Mouse (Mus musculus) ovary, adult 18-20 months (tissue): ENCODE results near the gene Hspa1a.

ENCODE experiments used
- DNase-seq: peaks from one replicate; pipeline ENCODE4 v3.0.0; 2022; ENCODE audit warnings: low spot score, mixed read lengths

The Hspa1a gene

DNA sequence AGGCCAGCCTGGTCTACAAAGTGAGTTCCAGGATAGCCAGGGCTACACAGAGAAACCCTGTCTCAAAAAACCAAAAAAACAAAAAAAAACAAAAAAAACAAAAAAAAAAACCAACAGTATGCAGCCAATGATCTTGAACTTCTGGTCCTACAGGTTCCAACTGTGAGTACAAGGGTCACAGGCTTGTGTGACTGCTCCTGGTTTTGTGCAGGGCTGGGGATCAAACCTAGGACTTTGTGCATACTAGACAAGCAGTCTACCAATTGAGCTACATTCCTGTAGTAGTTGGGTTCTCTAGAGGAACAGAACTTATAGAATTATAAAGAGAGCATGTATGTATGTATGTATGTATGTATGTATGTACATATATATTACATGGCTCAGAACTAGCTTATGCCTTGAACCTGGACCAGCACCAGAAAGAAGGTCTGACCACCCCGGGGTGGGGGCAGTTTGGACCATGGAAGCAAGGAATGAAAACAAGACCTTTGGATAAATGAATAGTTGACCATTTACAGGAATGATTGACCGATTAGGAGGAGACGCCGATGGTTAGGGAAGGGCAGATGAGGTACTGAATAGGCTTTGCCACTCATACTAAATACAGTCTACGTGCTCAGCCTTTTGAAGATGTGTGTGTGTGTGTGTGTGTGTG lies 25.3 kb downstream of the Hspa1a start:
- DNase-seq: no peak

DNA sequence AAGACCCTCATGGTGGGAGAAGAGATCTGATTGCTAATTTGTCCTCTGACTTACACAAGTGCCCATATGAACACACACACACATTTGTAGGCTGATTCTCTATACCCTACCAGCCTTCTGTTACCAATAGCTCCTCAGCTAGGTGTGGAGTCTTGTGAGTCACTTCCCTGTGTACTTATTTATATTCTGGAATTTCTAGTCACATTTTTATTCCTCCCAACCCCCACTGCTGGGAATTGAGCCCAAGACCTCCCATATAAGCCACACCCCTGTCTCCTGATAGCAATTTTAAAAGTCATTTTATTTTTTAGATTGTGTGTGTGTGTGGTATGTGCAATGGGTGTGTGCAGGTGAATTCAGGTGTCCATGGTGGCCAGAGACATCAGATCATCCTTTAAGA lies 27.6 kb downstream of the Hspa1a start:
- DNase-seq: no peak

DNA sequence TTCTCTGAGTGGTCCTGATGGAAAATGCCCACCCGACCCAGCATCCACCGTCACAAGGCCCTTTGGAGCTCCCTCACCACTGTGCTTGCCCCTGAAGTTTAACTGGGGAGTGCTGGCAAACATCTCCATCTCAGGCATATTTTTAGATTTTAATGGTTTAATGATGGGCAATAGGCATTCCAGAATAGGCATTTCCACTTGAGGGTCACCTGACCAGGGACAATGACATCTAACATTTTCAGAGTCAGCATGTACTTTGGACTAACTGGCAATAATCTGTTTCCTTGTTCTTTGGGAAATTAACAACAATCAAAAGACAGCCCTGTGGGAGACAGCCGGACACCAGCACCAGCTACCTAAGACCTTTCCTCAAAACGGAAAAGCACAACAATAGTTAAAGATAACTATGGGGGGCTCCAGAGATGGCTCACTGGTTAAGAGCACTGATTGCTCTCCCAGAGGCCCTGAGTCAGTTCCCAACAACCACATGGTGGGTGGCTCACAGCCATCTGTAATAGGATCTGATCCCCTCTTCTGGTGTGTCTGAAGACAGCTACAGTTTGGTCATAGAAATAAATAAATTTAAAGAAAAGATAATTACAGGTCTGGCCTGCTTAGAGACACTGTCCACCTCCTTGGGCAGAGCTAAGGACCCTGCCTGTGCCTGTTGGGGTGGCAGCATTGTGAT lies 28.7 kb downstream of the Hspa1a start:
- no peak for DNase-seq

DNA sequence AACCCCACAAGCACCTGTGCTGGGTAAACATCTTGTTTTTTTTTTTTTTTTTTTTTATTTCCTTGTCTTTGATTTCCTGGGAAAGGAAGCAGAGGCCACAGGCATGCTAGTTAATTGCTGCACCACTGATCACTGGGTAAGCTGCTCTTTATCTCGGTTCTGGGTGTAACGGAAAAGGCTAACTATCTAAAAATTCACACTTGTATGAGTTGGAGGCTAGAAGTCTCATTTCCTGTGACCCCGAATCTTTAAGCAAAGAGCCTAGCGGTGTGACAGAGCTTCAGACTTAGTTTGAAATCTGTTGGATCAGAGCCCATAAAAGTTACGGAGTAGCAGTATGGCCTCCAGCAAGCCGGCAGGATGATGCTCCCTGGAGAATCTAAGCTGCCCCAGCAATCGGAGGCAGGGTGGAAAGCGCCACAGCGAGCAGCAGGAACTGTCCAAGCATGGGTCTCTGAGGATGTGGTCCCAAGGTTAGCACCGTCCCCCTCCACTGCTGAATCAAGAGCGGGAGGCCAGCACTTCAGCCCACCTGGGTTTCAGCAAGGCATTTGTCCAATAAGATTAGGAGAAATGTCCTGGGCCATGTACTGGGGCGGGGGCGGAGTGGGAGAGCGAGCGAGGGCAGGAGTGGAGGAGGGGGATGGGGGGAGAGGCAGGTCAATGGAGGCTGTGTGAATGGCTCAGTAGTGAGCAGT lies 30.5 kb downstream of the Hspa1a start:
- DNase-seq: no peak

DNA sequence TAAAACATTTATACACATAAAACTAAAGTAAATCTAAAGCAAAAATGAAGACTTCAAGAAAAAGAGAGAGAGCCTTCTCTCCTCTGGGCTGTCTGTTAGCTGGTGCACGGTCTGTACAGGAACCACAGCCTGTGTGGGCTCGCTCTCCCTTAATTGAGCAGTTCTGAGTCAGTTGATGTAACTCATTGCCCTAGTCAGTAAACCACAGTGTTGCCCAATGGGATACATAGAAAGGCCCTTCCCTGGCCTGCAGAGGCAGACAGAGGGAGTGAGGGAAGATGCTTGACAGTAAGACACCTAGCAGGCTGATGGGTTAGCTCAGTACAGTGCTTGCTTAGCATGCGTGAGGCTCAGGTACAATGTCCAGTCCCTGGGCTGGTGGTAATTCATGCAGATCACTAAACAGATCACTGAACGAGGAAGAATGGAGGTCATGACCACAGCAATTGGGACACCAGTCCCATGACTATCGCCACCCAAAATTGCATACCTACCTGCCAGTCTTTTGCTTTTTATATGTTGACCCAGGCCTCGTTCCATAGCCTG lies 33.9 kb downstream of the Hspa1a start:
- no peak for DNase-seq

DNA sequence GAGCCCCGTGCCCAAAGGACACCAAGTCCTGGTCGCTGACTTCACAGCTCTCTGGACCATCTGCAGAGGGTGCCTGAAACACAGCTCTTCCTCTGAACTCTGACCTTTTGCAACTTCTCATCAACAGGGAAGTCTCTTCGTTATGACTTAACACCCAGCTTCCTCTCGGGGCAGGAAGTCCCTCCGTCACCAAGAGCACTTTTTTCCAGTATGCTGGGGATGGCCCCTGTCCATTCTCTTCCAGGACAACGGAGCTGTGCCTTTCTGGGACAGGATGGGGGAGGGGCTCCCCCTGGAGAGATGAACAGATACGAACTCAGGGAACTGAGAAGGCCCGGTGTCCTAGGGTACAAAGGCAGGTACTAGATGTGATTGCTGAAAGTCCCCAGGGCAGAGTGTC lies 37.1 kb downstream of the Hspa1a start:
- no peak for DNase-seq

DNA sequence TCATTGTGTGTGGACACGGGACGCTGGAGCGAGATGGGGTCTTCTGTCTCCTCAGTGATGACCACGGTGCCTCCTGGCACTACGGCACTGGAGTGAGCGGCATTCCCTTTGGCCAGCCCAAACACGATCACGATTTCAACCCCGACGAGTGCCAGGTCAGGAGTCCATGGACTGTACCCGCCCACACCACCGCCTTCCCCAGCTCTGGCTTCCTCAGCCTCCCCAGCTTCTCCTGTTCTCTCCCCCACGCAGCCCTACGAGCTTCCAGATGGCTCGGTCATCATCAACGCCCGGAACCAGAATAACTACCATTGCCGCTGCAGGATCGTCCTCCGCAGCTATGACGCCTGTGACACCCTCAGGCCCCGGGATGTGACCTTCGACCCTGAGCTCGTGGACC lies 37.9 kb downstream of the Hspa1a start:
- no peak for DNase-seq

DNA sequence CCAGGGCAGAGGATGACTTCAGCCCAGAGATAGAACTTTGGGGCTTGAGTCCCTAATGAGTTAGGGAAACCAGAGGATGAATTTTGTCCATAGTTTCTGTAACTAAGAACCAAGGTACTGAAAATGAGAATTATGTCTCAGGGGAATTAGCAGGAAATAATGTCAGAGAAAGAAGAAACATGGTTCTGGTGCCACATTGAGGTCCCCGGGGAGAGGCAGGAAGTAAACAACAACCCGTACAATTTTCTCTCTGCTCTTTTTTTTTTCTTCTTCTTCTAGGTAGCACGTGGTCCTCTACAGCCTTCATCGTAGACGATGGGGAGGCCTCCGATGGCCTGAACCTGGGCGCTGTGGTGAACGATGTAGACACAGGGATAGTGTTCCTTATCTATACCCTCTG lies 39.7 kb downstream of the Hspa1a start:
- DNase-seq: no peak

DNA sequence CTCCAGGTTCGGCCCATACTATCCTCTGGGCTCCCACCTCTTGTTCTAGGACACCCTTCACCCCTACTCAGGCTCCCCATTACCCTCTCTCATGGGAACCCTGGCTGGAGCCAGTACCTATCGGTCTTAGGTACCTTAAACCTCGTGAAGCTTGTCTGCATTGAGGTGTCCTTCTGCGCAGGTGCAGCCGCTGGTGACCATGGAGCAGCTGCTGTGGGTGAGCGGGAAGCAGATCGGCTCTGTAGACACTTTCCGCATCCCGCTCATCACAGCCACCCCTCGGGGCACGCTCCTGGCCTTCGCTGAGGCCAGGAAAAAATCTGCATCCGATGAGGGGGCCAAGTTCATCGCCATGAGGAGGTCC lies 40.2 kb downstream of the Hspa1a start:
- DNase-seq: no peak

DNA sequence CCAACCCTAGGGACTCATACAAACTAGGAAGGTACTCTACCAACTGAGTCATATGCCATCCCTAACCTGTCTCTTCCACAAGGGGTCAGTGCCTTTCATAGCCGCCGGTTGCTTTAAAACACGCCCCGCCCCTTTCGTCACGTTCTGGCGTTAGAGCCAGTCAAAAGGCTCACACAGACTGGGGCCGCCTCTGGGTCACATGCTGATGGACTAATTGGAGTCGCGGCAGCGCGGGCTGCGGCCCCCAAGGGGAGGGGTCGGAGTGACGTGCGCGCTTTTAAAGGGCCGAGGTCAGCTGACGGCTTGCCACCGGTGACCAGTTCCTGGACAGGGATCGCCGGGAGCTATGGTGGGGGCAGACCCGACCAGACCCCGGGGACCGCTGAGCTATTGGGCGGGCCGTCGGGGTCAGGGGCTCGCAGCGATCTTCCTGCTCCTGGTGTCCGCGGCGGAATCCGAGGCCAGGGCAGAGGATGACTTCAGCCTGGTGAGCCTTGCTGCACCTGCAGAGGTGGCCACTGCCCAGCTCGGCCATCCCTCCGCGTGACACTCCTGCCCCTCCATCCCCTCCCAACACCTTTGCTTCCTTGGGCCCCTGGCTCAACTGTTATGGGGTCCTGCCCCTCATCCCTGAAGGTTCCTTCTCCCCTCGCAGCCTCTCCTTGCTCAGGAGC lies 40.8 kb downstream of the Hspa1a start, which contains the start of gene Neu1:
Neu1 (plus strand) TSS at position 193 of the 674 bp plus-strand sequence.
- peak; percentile 97 for DNase-seq

DNA sequence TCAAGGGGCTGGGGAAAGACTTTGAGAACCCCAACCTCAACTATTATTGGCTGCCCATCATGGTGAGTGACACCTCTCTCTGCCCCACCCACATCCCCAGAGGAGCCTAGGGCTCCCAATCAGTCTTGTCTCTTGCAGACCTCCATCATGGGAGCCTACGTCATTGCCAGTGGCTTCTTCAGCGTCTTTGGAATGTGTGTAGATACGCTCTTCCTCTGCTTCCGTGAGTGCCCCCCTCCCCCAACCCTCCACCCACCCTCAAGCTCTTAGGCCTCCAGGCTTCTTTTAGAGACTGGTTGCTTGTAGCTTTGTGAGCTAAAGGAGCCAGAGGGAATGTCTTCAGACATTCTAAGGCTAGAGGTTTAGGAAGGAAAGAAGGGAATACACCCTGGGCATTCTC lies 43.1 kb downstream of the Hspa1a start:
- DNase-seq: no peak

DNA sequence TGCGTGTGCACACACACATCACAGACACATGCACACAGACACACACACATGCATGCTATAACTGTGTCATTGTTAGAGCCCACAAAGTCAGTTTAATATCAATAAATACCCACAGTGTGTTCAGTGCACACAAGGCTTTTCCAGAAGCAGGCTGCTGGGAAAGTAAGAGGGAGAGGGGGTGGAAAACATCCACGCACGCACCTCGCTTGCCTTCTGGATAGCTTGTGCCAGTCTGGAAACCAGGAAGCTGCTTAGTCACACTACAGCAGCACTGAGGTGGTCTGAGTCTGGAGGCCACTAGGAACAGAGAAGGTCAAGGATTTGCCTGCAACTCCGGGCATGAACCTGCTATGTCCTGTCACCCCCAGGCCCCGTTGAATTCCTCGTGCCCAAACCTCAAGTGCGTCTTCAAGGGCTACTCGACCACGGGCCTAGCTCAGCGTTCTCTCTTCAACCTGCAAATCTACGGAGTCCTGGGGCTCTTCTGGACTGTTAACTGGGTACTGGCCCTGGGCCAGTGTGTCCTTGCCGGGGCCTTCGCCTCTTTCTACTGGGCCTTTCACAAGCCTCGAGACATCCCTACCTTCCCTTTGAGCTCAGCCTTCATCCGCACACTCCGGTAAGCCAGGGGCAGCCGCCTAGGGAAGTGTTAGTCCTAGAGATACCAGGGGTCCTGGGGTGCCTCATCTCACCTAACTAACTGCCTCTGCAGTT lies 44.5 kb downstream of the Hspa1a start:
- DNase-seq: no peak

DNA sequence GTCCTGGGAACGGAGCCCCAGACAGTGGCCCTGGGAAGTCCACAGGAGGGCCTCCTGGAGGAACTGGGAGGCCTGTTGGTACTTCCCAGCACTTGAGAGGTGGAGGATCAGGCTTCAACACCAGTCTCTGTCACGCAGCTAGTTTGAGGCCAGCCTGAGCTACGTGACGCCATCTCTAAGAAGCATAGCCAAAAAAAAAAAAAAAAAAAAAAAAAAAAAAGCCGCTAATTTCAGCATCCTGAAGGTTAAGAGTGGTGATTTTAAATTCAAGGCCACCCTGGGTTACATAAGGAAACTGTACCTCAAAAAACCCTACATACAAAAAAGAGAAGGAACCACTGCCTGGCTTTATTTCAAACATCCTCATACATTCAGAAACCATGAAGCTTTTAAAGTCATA lies 47.7 kb downstream of the Hspa1a start:
- no peak for DNase-seq

DNA sequence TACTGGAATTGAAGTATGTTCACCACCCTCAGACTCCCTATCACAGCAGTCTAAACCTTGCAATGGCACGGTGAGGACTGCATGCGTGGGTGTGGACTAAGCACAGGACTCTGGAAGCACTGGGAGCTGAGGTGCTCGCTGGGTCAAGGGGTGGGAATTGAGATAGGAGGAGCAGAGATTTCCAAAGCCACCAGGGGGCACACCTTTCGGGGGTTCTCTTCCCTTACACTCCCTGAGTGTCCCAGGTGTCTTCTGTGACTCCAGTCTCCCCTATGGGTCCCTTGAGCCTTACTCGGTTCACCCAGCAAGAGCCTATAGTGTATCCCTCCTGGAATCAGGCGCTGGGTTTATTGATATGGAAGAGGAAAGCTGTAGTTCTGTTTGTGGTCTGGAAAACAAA lies 49.0 kb downstream of the Hspa1a start:
- DNase-seq: no peak
